Mouse (Mus musculus) ES-Bruce4 (cell line): Measurements from ENCODE around the gene Chst15. TPM values are rescaled to one million over a fixed set of nuclear protein-coding genes. Genes with fewer than 3 reads are reported as not detected.

Source experiments
- H3K27ac ChIP-seq: 2 replicates; pipeline ENCODE4 v1.5.1; 2012; ENCODE audit warnings: low read length, inconsistent platforms; ENCODE audit not compliant: insufficient read depth
- H3K27me3 ChIP-seq: 2 replicates; pipeline ENCODE4 v1.6.1; 2012; ENCODE audit warnings: mild to moderate bottlenecking, low read length, inconsistent platforms; ENCODE audit not compliant: control insufficient read depth, poor library complexity, insufficient read depth, severe bottlenecking
- H3K36me3 ChIP-seq: 2 replicates; pipeline ENCODE4 v1.6.1; 2012; ENCODE audit warnings: inconsistent platforms, mild to moderate bottlenecking, low read length, moderate library complexity; ENCODE audit not compliant: control insufficient read depth, poor library complexity, insufficient read depth, severe bottlenecking
- H3K4me1 ChIP-seq: one replicate; pipeline ENCODE4 v1.8.1; 2011; ENCODE audit warnings: low read length; ENCODE audit not compliant: control insufficient read depth, insufficient read depth
- H3K4me3 ChIP-seq: 2 replicates; pipeline ENCODE4 v1.5.1; 2011; ENCODE audit warnings: low read depth, mild to moderate bottlenecking, low read length
- H3K9ac ChIP-seq: 2 replicates; pipeline ENCODE4 v1.6.1; 2012; ENCODE audit warnings: low read depth, mild to moderate bottlenecking, inconsistent platforms; ENCODE audit not compliant: poor library complexity, severe bottlenecking
- H3K9me3 ChIP-seq: replicated peaks from 2 replicates; pipeline ENCODE4 v1.6.1; 2012; ENCODE audit warnings: mild to moderate bottlenecking, low read length, inconsistent platforms; ENCODE audit not compliant: control insufficient read depth, poor library complexity, insufficient read depth, severe bottlenecking
- CTCF ChIP-seq: IDR thresholded peaks from one replicate; pipeline ENCODE4 v1.8.1; 2011; ENCODE audit warnings: low read depth, low read length
- EP300 ChIP-seq: IDR thresholded peaks from 2 replicates; pipeline ENCODE4 v1.6.1; 2011; ENCODE audit warnings: low read depth, low read length; ENCODE audit not compliant: insufficient read depth
- POLR2A ChIP-seq: IDR thresholded peaks from one replicate; pipeline ENCODE4 v1.8.1; 2011; ENCODE audit warnings: low read length; ENCODE audit not compliant: insufficient read depth
- polyA plus RNA-seq: library from polyadenylated mRNA; stranded (reverse); fragments of >200 nt; gene quantifications from 2 replicates; pipeline ENCODE4 v1.2.4, GENCODE M21; 2011; ENCODE audit warnings: low read depth; ENCODE audit not compliant: missing spikeins, insufficient read depth, insufficient read length

Gene Chst15
- polyA plus RNA-seq, 1 experiment = 15.4 TPM

GRCm38 (mm10) chr7:132358250-132358649 is 41.2 kb upstream of the Chst15 start:
- no peak overlapping the region for H3K4me3 ChIP-seq
- no peak for TF ChIP-seq CTCF
- H3K36me3 ChIP-seq = no peaks in the 10 kb centered on the region
- H3K27ac ChIP-seq = no peak overlapping the region
- no peaks in the 10 kb centered on the region for H3K9me3 ChIP-seq
- H3K9ac ChIP-seq = no peak overlapping the region
- H3K27me3 ChIP-seq = no peaks in the 10 kb centered on the region; the same call in 1 of the 2 replicates
- no peaks in the 10 kb centered on the region for H3K4me1 ChIP-seq

- no peak overlapping the region for H3K9ac ChIP-seq
- H3K36me3 ChIP-seq = no peaks in the 10 kb centered on the region
- H3K27ac ChIP-seq = no peak overlapping the region
- H3K27me3 ChIP-seq = no peaks in the 10 kb centered on the region; the same call in 1 of the 2 replicates
- no peaks in the 10 kb centered on the region for H3K4me1 ChIP-seq
- H3K9me3 ChIP-seq = no peaks in the 10 kb centered on the region
- TF ChIP-seq EP300 = no peak
- no peak for TF ChIP-seq POLR2A
- no peak for TF ChIP-seq CTCF
- H3K4me3 ChIP-seq = no peak overlapping the region
Measured at GRCm38 (mm10) chr7:132357841-132358237, 40.8 kb upstream of the Chst15 start.

- no peak overlapping the region for H3K27ac ChIP-seq
- no peaks in the 10 kb centered on the region; the same call in 1 of the 2 replicates for H3K27me3 ChIP-seq
- no peaks in the 10 kb centered on the region for H3K4me1 ChIP-seq
- H3K9ac ChIP-seq = no peak overlapping the region
- no peak for TF ChIP-seq POLR2A
- no peak for TF ChIP-seq EP300
- TF ChIP-seq CTCF = no peak
- no peaks in the 10 kb centered on the region for H3K36me3 ChIP-seq
- no peaks in the 10 kb centered on the region for H3K9me3 ChIP-seq
- no peak overlapping the region for H3K4me3 ChIP-seq
Measured at GRCm38 (mm10) chr7:132356881-132357840, 40.1 kb upstream of the Chst15 start.

GRCm38 (mm10) chr7:132356185-132356584 is 39.2 kb upstream of the Chst15 start:
- no peak overlapping the region for H3K9ac ChIP-seq
- TF ChIP-seq POLR2A = no peak
- TF ChIP-seq EP300 = no peak
- TF ChIP-seq CTCF = no peak
- H3K27ac ChIP-seq = no peak overlapping the region
- H3K36me3 ChIP-seq = no peaks in the 10 kb centered on the region
- no peak overlapping the region for H3K4me3 ChIP-seq
- no peaks in the 10 kb centered on the region; the same call in 1 of the 2 replicates for H3K27me3 ChIP-seq
- H3K4me1 ChIP-seq = no peaks in the 10 kb centered on the region
- H3K9me3 ChIP-seq = no peaks in the 10 kb centered on the region

- H3K9me3 ChIP-seq = no peaks in the 10 kb centered on the region
- TF ChIP-seq EP300 (no peak), CTCF (no peak), POLR2A (no peak)
- no peak overlapping the region for H3K27ac ChIP-seq
- H3K36me3 ChIP-seq = no peaks in the 10 kb centered on the region
- H3K9ac ChIP-seq = no peak overlapping the region
- H3K4me1 ChIP-seq = no peaks in the 10 kb centered on the region
- H3K27me3 ChIP-seq = no peaks in the 10 kb centered on the region; the same call in 1 of the 2 replicates
- no peak overlapping the region for H3K4me3 ChIP-seq
Measured at GRCm38 (mm10) chr7:132355767-132356166, 38.7 kb upstream of the Chst15 start.

DNA sequence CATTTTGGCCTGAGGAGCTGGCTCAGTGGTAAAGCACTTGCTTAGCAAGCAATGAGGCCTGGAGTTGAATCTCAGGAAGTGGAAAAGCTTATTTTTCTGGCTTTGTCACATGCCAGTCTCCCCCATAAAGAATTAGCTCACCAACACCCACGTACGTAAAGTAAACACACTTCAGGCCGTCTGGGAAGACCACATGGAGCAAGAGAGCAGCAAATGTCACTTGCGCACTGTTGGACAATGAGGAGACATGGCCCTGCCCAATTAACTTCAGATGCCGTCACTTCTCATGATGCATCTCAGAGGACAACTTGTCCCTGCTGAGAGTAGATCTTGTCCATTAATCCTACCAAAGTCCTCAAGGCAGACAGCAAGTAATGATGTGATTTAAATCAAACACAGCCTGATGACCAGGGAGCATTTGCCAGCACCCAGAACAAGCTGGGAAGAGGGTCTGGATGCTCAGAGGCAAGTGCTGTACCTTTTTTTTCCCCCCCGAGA is 32.1 kb upstream of the Chst15 start:
- H3K27ac ChIP-seq = no peak overlapping the region
- no peak for TF ChIP-seq POLR2A
- H3K27me3 ChIP-seq = no peaks in the 10 kb centered on the region
- H3K4me3 ChIP-seq = no peak overlapping the region
- no peaks in the 10 kb centered on the region for H3K9me3 ChIP-seq
- H3K36me3 ChIP-seq = no peaks in the 10 kb centered on the region
- no peaks in the 10 kb centered on the region for H3K4me1 ChIP-seq
- no peak overlapping the region for H3K9ac ChIP-seq
